Mouse (Mus musculus): ENCODE data around the gene Tfap2d. TPM values are rescaled to one million over a fixed set of nuclear protein-coding genes. Genes with fewer than 3 reads are reported as not detected.

Gene Tfap2d
- total RNA-seq, 1 experiment = not detected

DNA sequence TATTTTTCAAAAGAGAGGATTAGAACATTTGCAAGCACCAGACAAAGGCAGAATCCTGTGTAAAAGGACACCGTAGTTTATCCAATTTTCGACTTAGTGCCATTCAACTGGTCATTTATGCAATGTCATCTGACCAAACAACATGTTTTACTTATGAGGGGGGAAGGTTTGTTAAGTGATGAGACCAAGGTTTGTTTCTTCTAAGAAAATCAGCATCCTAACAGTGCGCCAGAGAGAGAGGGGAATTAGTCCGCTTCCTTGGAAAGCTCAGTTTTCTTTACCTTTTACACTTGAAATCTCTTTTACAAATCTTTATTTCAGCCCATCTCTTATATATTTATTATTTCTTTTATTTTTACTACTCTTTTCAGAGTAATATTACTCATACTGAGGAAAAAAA, 3.6 kb downstream of the Tfap2d start:
- Histone ChIP-seq H3K36me3 (ENCODE audit: control insufficient read depth, insufficient read depth, low read length, poor library complexity, severe bottlenecking) (no peaks in the 10 kb centered on the region), H3K4me3 (ENCODE audit: insufficient read depth in 1 of 2, low read depth in 1 of 2, low read length in 2 of 2, poor library complexity in 1 of 2, severe bottlenecking in 1 of 2) (no peak overlapping the region), H3K27ac (ENCODE audit: insufficient read depth, low read depth, low read length, poor library complexity, severe bottlenecking) (no peak overlapping the region), H3K4me1 (ENCODE audit: control insufficient read depth in 2 of 2, insufficient read depth in 2 of 2, low read length in 2 of 2, poor library complexity in 1 of 2) (0 out of 4 replicates have a peak, but pooled peaks cover 0 to 2% of the 10 kb centered on the region in 2 experiments), H3K9ac (ENCODE audit: insufficient read depth, low read depth, low read length, poor library complexity, severe bottlenecking) (no peak overlapping the region), H3K9me3 (ENCODE audit: control insufficient read depth, insufficient read depth, low read depth, low read length) (no peaks in the 10 kb centered on the region)
- in situ Hi-C loops (cut with MboI; ENCODE audit: low sequenced_read_pairs in 2 of 2, unreplicated experiment in 2 of 2) = loop anchor here (10.0 kb wide), 3 partner anchors 108 to 138 kb away; no protein-coding TSS in a partner anchor
- no peak for DNase-seq (ENCODE audit: low read depth, low spot score)
- TF ChIP-seq MAFK (IDR thresholded peaks at IDR 0.05; ENCODE audit: insufficient read depth, low read depth, low read length) = no peak
- no peak for TF ChIP-seq CHD2 (IDR thresholded peaks at IDR 0.05; ENCODE audit: low read depth, low read length)
- TF ChIP-seq ZC3H11A (IDR thresholded peaks at IDR 0.05; ENCODE audit: borderline replicate concordance, low read depth, low read length) = no peak
- no peak for TF ChIP-seq ZNF384 (IDR thresholded peaks at IDR 0.05; ENCODE audit: low read depth, low read length)
- no peak for TF ChIP-seq HCFC1 (IDR thresholded peaks at IDR 0.05; ENCODE audit: borderline replicate concordance, insufficient read depth, low read length)

DNA sequence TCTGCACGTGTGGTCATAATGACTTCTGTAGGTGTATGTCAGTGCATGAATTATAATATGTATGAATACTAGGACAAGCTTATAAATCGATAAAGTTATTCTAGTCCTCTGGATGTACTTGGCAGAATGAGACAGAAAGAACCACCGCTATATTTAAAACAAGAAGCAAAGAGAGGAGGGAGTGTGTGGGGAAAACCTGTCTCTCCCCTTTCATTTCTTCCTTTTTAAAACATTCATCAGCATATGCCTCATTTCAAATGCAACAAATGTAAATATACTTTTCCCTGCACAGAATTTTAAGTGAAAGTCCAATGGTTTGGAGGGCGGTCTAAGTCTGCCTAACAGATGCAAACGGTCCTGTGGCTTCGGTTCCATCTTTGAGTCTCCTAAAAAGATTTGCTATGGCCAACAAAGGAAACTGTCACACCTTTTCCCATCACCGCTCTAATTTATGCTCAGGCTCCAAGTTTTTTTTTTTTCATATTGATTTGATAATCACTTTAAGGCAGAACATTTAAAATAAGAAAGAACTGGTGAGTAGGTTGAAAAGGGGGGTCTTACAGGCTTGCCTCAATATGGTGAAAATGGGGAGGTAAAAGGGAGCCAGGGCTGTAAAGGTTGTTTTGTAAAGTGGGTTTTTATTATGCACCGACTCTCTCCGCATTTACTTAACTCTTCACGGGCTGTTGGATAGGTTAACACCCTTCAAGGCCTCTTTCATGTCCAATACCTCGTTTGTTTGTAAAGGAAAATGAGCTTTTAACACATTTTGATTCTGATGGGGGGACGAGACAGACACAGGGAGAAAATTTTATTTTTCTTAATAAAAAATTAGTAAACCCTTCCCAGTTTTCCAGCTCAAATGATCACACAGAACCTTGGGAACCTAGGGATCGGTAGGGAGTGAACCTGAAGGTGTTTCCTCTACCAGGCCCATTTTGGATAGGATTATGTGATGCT, 4.3 kb downstream of the Tfap2d start:
- no peak overlapping the region for H3K4me3 ChIP-seq (ENCODE audit: insufficient read depth in 1 of 2, low read depth in 1 of 2, low read length in 2 of 2, poor library complexity in 1 of 2, severe bottlenecking in 1 of 2)
- TF ChIP-seq ZNF384 (IDR thresholded peaks at IDR 0.05; ENCODE audit: low read depth, low read length) = no peak
- TF ChIP-seq HCFC1 (IDR thresholded peaks at IDR 0.05; ENCODE audit: borderline replicate concordance, insufficient read depth, low read length) = no peak
- TF ChIP-seq MAFK (IDR thresholded peaks at IDR 0.05; ENCODE audit: insufficient read depth, low read depth, low read length) = no peak
- TF ChIP-seq ZC3H11A (IDR thresholded peaks at IDR 0.05; ENCODE audit: borderline replicate concordance, low read depth, low read length) = no peak
- no peak for TF ChIP-seq CHD2 (IDR thresholded peaks at IDR 0.05; ENCODE audit: low read depth, low read length)
- H3K9ac ChIP-seq (ENCODE audit: insufficient read depth, low read depth, low read length, poor library complexity, severe bottlenecking) = no peak overlapping the region
- H3K36me3 ChIP-seq (ENCODE audit: control insufficient read depth, insufficient read depth, low read length, poor library complexity, severe bottlenecking) = no peaks in the 10 kb centered on the region
- H3K27ac ChIP-seq (ENCODE audit: insufficient read depth, low read depth, low read length, poor library complexity, severe bottlenecking) = no peak overlapping the region
- no peak for DNase-seq (ENCODE audit: low read depth, low spot score)
- H3K4me1 ChIP-seq (ENCODE audit: control insufficient read depth in 2 of 2, insufficient read depth in 2 of 2, low read length in 2 of 2, poor library complexity in 1 of 2) = 0 out of 4 replicates have a peak, but pooled peaks cover 0 to 2% of the 10 kb centered on the region in 2 experiments
- H3K9me3 ChIP-seq (ENCODE audit: control insufficient read depth, insufficient read depth, low read depth, low read length) = no peaks in the 10 kb centered on the region
- in situ Hi-C loops (cut with MboI; ENCODE audit: low sequenced_read_pairs in 2 of 2, unreplicated experiment in 2 of 2) = loop anchor here (10.0 kb wide), 3 partner anchors 108 to 138 kb away; no protein-coding TSS in a partner anchor

DNA sequence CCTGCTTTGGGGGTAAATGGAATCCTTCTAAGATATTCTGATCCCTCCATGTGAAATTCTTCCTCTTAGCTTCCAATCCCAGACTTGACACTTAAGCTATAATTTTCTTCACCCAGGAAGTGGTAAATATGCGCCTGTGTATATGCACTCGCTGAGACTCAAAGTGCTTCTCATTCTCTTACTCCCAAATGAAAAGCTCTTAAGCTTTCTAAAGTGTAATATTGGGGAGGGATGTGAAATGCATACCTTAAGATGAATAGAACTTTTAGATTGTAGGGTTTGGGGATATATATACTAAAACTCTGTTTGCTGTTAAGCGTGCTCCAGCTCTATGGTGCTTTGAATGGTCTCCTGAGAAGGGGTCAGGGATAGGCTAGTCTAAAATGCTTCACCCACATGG, 5.0 kb downstream of the Tfap2d start:
- Histone ChIP-seq H3K36me3 (ENCODE audit: control insufficient read depth, insufficient read depth, low read length, poor library complexity, severe bottlenecking) (no peaks in the 10 kb centered on the region), H3K4me3 (ENCODE audit: insufficient read depth in 1 of 2, low read depth in 1 of 2, low read length in 2 of 2, poor library complexity in 1 of 2, severe bottlenecking in 1 of 2) (no peak overlapping the region), H3K9ac (ENCODE audit: insufficient read depth, low read depth, low read length, poor library complexity, severe bottlenecking) (no peak overlapping the region), H3K4me1 (ENCODE audit: control insufficient read depth in 2 of 2, insufficient read depth in 2 of 2, low read length in 2 of 2, poor library complexity in 1 of 2) (0 out of 4 replicates have a peak, but pooled peaks cover 0 to 2% of the 10 kb centered on the region in 2 experiments), H3K27ac (ENCODE audit: insufficient read depth, low read depth, low read length, poor library complexity, severe bottlenecking) (no peak overlapping the region), H3K9me3 (ENCODE audit: control insufficient read depth, insufficient read depth, low read depth, low read length) (no peaks in the 10 kb centered on the region)
- DNase-seq (ENCODE audit: low read depth, low spot score) = no peak
- TF ChIP-seq ZNF384 (IDR thresholded peaks at IDR 0.05; ENCODE audit: low read depth, low read length) (no peak), CHD2 (IDR thresholded peaks at IDR 0.05; ENCODE audit: low read depth, low read length) (no peak)
- in situ Hi-C loops (cut with MboI; ENCODE audit: low sequenced_read_pairs in 2 of 2, unreplicated experiment in 2 of 2) = loop anchor here (10.0 kb wide), 3 partner anchors 107 to 137 kb away; no protein-coding TSS in a partner anchor

DNA sequence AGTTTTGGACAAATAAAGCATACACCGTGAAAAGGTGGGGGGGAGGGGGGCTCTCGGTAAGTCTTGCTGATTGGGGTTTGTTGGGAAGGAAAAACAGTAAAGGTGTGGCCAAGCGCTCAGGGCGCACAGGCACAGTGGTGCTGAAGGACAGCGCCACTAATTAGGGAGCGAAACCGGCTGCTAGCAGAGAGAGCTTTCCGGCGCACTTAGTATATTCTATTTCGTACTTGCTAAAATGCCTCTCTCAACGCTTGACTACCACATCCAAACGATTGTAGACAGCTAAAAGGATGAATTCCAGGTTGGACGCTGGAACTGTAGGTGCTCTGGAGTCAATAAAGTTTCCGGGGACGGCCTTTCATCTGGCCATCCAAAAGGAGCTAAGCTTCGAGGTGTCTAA, 6.9 kb downstream of the Tfap2d start:
- no peaks in the 10 kb centered on the region for H3K9me3 ChIP-seq (ENCODE audit: control insufficient read depth, insufficient read depth, low read depth, low read length)
- H3K4me1 ChIP-seq (ENCODE audit: control insufficient read depth in 2 of 2, insufficient read depth in 2 of 2, low read length in 2 of 2, poor library complexity in 1 of 2) = no peaks in the 10 kb centered on the region
- 0 out of 4 replicates have a peak overlapping the region, but pooled peaks of 1 of the 2 experiments have one; percentile 25 for H3K4me3 ChIP-seq (ENCODE audit: insufficient read depth in 1 of 2, low read depth in 1 of 2, low read length in 2 of 2, poor library complexity in 1 of 2, severe bottlenecking in 1 of 2)
- no peak overlapping the region for H3K27ac ChIP-seq (ENCODE audit: insufficient read depth, low read depth, low read length, poor library complexity, severe bottlenecking)
- no peak for DNase-seq (ENCODE audit: low read depth, low spot score)
- no peaks in the 10 kb centered on the region for H3K36me3 ChIP-seq (ENCODE audit: control insufficient read depth, insufficient read depth, low read length, poor library complexity, severe bottlenecking)
- H3K9ac ChIP-seq (ENCODE audit: insufficient read depth, low read depth, low read length, poor library complexity, severe bottlenecking) = no peak overlapping the region
- in situ Hi-C loops (cut with MboI; ENCODE audit: low sequenced_read_pairs in 2 of 2, unreplicated experiment in 2 of 2) = loop anchor here (10.0 kb wide), 3 partner anchors 105 to 135 kb away; no protein-coding TSS in a partner anchor
- no peak for TF ChIP-seq ZNF384 (IDR thresholded peaks at IDR 0.05; ENCODE audit: low read depth, low read length)
- TF ChIP-seq MAFK (IDR thresholded peaks at IDR 0.05; ENCODE audit: insufficient read depth, low read depth, low read length) = no peak
- no peak for TF ChIP-seq CHD2 (IDR thresholded peaks at IDR 0.05; ENCODE audit: low read depth, low read length)
- no peak for TF ChIP-seq HCFC1 (IDR thresholded peaks at IDR 0.05; ENCODE audit: borderline replicate concordance, insufficient read depth, low read length)
- TF ChIP-seq ZC3H11A (IDR thresholded peaks at IDR 0.05; ENCODE audit: borderline replicate concordance, low read depth, low read length) = no peak

Data from ES-E14 (cell line).